Mouse (Mus musculus) lung, embryonic 15.5 days (tissue): Measurements from ENCODE around the gene Klhl9. TPM values are rescaled to one million over a fixed set of nuclear protein-coding genes. Genes with fewer than 3 reads are reported as not detected.

Source experiments
- ATAC-seq: fragments of 200-750 bp; cut with Nextera tagmentation; 2 replicates; pipeline ENCODE4 v1.8.0; 2017; ENCODE audit warnings: moderate number of reproducible peaks, borderline replicate concordance; ENCODE audit not compliant: low FRiP score, low TSS enrichment; ENCODE audit errors: extremely low read depth
- H3K27ac ChIP-seq: fragments of 300-500 bp; sonication (generic); 2 replicates; pipeline ENCODE4 v1.5.1; 2015; ENCODE audit warnings: moderate library complexity, mild to moderate bottlenecking, inconsistent platforms
- H3K27me3 ChIP-seq: fragments of 300-500 bp; sonication (generic); 2 replicates; pipeline ENCODE4 v1.6.1; 2015; ENCODE audit warnings: inconsistent platforms
- H3K36me3 ChIP-seq: fragments of 300-500 bp; sonication (generic); 2 replicates; pipeline ENCODE4 v1.6.1; 2015; ENCODE audit warnings: inconsistent platforms
- H3K4me1 ChIP-seq: fragments of 300-500 bp; sonication (generic); 2 replicates; pipeline ENCODE4 v1.6.1; 2015; ENCODE audit warnings: inconsistent platforms
- H3K4me2 ChIP-seq: fragments of 300-500 bp; sonication (generic); 2 replicates; pipeline ENCODE4 v1.6.1; 2015; ENCODE audit warnings: inconsistent platforms, mild to moderate bottlenecking, moderate library complexity
- H3K4me3 ChIP-seq: fragments of 300-500 bp; sonication (generic); 2 replicates; pipeline ENCODE4 v1.5.1; 2015; ENCODE audit warnings: mild to moderate bottlenecking, inconsistent platforms
- H3K9ac ChIP-seq: fragments of 300-500 bp; sonication (generic); 2 replicates; pipeline ENCODE4 v1.6.1; 2015; ENCODE audit warnings: inconsistent platforms
- H3K9me3 ChIP-seq: fragments of 300-500 bp; sonication (generic); 2 replicates; pipeline ENCODE4 v1.6.1; 2016; ENCODE audit warnings: inconsistent platforms
- WGBS: fragments of 180-500 bp; shearing (Covaris S2); methylation state at CpG from one replicate; pipeline ENCODE4 v1.1.7; 2015; 5-methylcytosine and 5-hydroxymethylcytosine counted together
- polyA plus RNA-seq: library from polyadenylated mRNA; unstranded; fragments of >200 nt; fragmentation: Nextera tagmentation; extraction: Ambion mirVana; gene quantifications from 2 replicates; pipeline ENCODE4 v1.2.1, GENCODE M21; 2015

The Klhl9 gene
- polyA plus RNA-seq, 1 experiment from 2014 or later: 96.3 TPM

- no peak for ATAC-seq
- no peak within 1 kb of the TSS for H3K9ac ChIP-seq
- no peaks in the 10 kb centered on the region for H3K4me1 ChIP-seq
- H3K4me2 ChIP-seq: no peak within 1 kb of the TSS
- WGBS: 75% methylated on average over 1 of the region's 1 CpGs
- no peaks in the 10 kb centered on the region for H3K9me3 ChIP-seq
- no peaks in the 10 kb centered on the region for H3K27me3 ChIP-seq
- H3K4me3 ChIP-seq: no peak within 1 kb of the TSS
- no peak within 1 kb of the TSS for H3K27ac ChIP-seq
- no peaks in the 10 kb centered on the region for H3K36me3 ChIP-seq
Measured at GRCm38 (mm10) chr4:88676824-88677223, 45.4 kb downstream of the Klhl9 start, which contains the start of gene Ifna16. Ifna16 (minus strand) TSS chr4:88676924.

Other genes starting within 250 kb of the Klhl9 start
- not detected in 2 replicates for gene Ifnb1, start 199.7 kb downstream of the Klhl9 start, polyA plus RNA-seq
- gene Ifna15, start 164.2 kb downstream of the Klhl9 start, polyA plus RNA-seq: not detected in 2 replicates
- gene Ifna14, start 150.7 kb downstream of the Klhl9 start, polyA plus RNA-seq: not detected in 2 replicates
- gene Ifna9, start 130.1 kb downstream of the Klhl9 start, polyA plus RNA-seq: not detected in 2 replicates
- gene Ifna12, start 119.1 kb downstream of the Klhl9 start, polyA plus RNA-seq: not detected in 2 replicates
- not detected in 2 replicates for gene C87499, start 88.1 kb downstream of the Klhl9 start, polyA plus RNA-seq
- gene Ifna13, start 78.0 kb downstream of the Klhl9 start, polyA plus RNA-seq: not detected in 2 replicates
- gene Ifna16, start 45.5 kb downstream of the Klhl9 start, polyA plus RNA-seq: not detected in 2 replicates
- gene Ifna2, start 38.6 kb downstream of the Klhl9 start, polyA plus RNA-seq: not detected in 2 replicates
- not detected in 2 replicates for gene Ifnab, start 31.1 kb downstream of the Klhl9 start, polyA plus RNA-seq
- gene Gm26566, start 660 bp downstream of the Klhl9 start, polyA plus RNA-seq: 1.1 and 1.7 TPM in 2 replicates
- not detected in 2 replicates for gene Gm13271, start 32.4 kb upstream of the Klhl9 start, polyA plus RNA-seq
- gene Gm13283, start 37.7 kb upstream of the Klhl9 start, polyA plus RNA-seq: 0.21 and 0.68 TPM in 2 replicates
- 0.22 and 0.74 TPM in 2 replicates for gene Gm13290, start 51.4 kb upstream of the Klhl9 start, polyA plus RNA-seq
- gene Gm13289, start 54.5 kb upstream of the Klhl9 start, polyA plus RNA-seq: not detected in 2 replicates
- 0.39 TPM in 1 of 2 replicates, not detected in the other for gene Gm13272, start 57.4 kb upstream of the Klhl9 start, polyA plus RNA-seq
- 0.66 TPM in 1 of 2 replicates, not detected in the other for gene Ifnz, start 59.7 kb upstream of the Klhl9 start, polyA plus RNA-seq
- not detected in 2 replicates for gene Gm13276, start 63.2 kb upstream of the Klhl9 start, polyA plus RNA-seq
- gene Gm13277, start 66.2 kb upstream of the Klhl9 start, polyA plus RNA-seq: not detected in 2 replicates
- not detected in 2 replicates for gene Gm13278, start 69.1 kb upstream of the Klhl9 start, polyA plus RNA-seq
- not detected in 2 replicates for gene Gm13275, start 72.0 kb upstream of the Klhl9 start, polyA plus RNA-seq
- not detected in 2 replicates for gene Gm13279, start 74.9 kb upstream of the Klhl9 start, polyA plus RNA-seq
- 1.5 and 1.7 TPM in 2 replicates for gene Gm13285, start 77.2 kb upstream of the Klhl9 start, polyA plus RNA-seq
- gene Gm13287, start 80.8 kb upstream of the Klhl9 start, polyA plus RNA-seq: not detected in 2 replicates
- 0.11 TPM in 1 of 2 replicates, not detected in the other for gene Gm13288, start 83.1 kb upstream of the Klhl9 start, polyA plus RNA-seq
- gene Ifna7, start 93.8 kb upstream of the Klhl9 start, polyA plus RNA-seq: not detected in 2 replicates
- gene Ifna11, start 97.5 kb upstream of the Klhl9 start, polyA plus RNA-seq: not detected in 2 replicates
- gene Ifna6, start 105.0 kb upstream of the Klhl9 start, polyA plus RNA-seq: not detected in 2 replicates
- gene Ifna5, start 113.1 kb upstream of the Klhl9 start, polyA plus RNA-seq: not detected in 2 replicates
- gene Ifna4, start 119.4 kb upstream of the Klhl9 start, polyA plus RNA-seq: not detected in 2 replicates
- not detected in 2 replicates for gene Ifna1, start 127.6 kb upstream of the Klhl9 start, polyA plus RNA-seq
- not detected in 2 replicates for gene Ifne, start 157.7 kb upstream of the Klhl9 start, polyA plus RNA-seq